Mouse (Mus musculus) cerebellum, adult 18-20 months (tissue): Measurements from ENCODE around the gene Pgm3.
"Not testable (repeated sequence)": the region's sequence is repeated elsewhere in the genome, so short reads cannot be mapped to it uniquely, and the experiment has no call there.

ENCODE experiments used
- DNase-seq, 2 experiments: peaks; one replicate each; pipeline ENCODE4 v3.0.0; 2021

Pgm3 gene

DNA sequence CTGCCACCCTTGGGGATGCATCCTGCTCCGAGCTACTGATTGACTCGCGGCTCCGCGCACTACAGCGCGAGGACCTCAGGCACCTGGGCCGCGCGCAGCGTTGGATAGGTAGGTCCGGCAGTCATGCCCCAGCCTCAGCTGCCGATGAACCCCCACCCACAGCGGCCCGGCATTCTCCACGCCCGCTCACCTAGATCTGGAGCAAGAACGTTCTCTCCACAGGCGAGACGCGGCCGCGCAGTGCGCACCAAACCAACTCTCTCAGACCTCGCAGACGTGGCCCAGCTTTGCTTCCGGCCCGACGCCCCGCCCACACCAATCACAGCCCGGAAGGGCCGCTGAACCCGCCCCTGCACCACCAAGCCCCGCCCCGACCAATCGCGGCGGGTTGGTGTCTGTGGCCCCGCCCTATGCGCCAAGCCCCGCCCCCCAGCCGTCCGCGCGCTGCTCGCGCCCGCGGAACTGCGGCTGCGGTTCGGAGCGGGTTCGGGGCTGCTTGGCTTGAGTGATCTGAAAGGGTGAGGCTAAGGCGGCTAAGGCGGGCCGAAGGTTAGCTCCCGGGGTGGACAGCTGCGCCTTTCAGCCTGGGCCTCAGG is at the start of gene Pgm3, which contains the start of gene Rwdd2a:
Gene Pgm3, minus strand, starts transcription at position 303 of the 596 bp plus-strand sequence.
Gene Rwdd2a, plus strand, starts transcription at position 452 of the 596 bp plus-strand sequence.
- DNase-seq = peak; percentile 97

DNA sequence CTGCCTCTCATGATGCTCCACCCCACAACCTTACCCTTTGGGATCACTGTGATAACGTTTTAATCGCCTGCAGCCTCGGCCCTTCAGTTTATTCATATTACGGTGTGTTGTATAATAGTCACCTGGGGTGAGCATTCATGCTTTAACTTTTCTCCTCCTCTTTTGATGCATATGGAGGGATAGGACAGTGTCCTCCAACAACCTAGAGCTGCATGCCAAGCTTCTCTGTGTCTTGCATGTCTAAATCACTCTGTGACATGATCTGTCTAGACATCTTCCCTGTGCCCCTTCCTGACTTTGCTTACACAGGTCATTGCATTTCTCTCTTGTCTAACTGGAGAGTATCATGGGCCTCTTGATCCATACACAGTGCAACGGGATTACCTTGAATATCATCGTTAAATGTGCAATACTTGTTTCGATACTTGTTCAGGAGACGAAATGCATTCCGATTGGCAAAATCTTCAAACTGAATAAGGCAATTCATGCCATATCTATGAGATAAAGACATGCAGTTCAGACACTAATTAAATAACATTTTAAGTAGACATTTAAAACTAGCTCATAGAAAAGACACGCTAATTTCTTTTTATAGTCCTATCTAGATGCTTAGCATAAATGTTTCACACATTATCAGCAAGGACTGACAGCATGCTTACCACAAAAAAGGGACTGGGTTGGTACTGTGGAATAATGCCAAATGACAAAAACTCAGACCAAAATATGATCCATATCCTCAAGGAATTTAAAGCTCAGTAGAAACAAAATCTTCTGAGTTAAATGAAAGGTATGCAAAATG is 47.9 kb upstream of the Pgm3 start:
- DNase-seq = no peak

DNA sequence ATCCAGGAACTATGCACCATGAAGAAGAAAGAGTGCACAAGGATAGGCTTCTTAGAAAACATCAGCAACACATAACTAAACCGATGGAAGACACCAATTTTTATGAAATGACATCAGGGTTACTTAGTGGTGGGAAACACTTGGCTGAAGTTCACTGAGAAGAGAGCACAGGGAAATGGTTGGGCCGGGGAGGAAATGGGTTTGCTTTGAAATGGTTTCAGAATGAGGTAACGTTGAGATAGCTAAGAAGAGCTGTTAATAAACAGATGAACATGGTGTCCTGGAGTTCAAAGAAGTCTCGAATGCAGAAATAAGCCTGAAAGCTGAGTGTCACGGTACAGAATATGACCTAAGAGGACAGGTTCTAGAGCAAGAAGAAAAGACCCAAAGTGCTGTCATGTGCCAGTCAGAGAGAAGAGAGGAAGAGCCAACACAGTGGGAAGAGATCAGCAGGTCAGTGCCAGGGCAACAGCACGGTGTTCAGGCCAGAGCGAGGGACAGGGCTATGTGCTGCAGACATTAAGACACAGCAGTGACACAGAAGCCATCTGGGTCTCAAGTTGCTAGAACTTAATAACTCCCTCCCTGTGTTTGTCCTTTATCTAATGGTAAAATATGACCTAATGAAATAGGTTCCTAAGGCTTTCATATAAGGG is 46.3 kb upstream of the Pgm3 start:
- no peak for DNase-seq

DNA sequence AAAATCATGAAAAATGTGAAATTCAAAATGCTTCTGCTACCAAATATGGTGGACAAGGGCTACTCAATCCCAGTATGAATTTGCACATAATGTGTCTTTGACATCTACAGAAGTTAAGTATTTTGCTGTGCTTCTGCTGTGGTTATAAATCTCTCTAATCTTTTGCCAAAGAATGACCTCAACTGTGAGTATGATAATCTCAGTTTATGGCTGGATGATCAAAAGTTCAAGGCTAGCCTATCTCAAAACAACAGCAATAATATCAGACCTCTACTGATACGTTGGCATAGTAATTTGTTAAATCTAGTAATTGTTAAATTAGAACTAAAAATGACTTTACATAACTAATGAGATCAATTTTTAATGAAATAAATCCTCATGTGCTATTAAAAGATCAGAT is 44.1 kb upstream of the Pgm3 start:
- no peak for DNase-seq

DNA sequence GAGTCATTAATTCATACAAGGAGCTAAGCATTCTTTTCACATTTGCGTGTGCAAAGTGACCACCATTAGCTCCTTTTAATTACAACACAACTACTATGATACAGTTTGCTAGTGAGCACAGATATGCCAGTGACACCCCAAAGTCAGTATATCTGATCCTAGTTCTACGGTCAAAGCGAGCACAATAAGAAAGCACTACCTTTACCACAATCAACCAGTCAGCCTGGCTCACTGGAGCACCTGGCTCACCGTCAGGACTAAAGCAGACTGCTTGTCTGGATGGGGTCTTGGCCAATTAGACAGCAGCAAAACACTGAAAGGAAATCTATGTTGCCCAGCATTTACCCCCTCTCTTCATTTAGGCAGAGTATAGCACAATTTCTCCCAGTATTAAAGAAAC is 40.4 kb upstream of the Pgm3 start:
- DNase-seq = no peak

DNA sequence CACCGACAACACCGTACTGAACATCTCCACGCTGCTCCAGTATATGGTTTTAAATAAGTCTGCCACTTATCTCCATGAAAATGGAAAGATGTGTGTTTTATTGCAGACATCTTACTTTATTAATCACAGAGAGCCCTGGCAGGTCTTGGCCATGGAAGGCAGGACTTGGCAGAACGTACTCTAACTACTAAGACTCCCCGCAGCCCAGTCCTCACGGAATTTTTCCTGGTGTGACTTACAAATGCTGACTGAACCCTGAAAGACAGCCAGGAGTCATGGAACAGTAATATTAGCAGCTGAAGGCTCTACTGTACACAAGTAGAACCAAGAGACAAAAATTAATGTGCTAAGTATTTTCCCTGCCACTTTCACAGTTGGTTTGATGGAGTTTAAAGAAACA is 34.1 kb upstream of the Pgm3 start:
- no peak for DNase-seq

DNA sequence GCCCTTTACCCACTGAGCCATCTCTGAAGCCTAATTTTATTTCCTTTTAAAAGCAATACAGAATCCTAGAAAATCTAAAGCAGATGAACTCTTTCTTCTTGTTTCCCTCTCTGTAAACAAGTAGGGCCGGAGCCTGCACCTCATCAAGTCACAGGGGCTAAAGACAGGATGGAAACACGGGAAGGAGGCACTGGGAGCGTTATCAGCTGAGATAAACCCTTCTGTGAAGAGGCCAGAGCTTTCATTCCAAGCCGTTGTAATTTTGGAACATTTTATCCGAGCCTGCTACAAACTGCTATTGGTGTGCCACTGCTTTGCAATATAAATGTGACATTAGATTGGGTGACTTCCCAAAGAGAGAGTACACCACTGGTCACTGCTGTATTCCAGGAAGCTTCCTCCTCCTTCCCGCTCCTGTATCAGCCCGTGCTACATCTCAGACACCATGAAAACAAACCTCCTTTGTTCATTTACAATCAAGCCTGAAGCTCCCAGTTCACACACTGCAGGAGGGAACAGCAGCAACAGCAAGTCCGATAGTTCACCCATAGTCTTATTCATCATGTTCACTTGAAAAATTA is 28.2 kb upstream of the Pgm3 start:
- DNase-seq = no peak

DNA sequence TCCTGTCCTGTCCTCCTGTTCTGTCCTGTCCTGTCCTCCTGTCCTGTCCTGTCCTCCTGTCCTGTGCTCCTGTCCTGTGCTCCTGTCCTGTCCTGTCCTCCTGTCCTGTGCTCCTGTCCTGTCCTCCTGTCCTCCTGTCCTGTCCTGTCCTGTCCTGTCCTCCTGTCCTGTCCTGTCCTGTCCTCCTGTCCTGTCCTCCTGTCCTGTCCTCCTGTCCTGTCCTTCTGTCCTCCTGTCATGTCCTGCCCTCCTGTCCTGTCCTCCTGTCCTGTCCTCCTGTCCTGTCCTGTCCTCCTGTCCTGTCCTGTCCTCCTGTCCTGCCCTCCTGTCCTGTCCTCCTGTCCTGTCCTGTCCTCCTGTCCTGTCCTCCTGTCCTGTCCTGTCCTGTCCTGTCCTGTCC is 25.3 kb upstream of the Pgm3 start:
- not testable (repeated sequence) for DNase-seq

DNA sequence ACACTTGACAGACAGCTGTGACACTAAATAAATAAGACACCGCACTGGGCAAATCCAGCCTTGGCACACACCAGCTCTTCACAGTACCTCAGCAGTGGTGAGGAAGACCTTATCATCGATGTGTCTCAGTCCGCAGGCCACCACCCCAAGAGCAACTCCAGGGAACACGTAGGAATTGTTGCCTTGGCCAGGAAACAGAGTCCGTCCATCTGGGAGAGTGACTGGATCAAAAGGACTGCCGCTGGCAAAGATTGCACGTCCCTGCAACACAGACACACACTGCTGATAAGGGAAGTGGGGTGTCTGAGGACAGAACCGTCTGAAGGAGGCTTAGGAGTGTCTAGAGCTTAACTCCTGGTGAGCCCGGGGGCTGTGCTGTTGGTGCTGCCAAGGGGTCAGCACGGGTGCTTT is 22.7 kb upstream of the Pgm3 start:
- DNase-seq = not testable (repeated sequence)

DNA sequence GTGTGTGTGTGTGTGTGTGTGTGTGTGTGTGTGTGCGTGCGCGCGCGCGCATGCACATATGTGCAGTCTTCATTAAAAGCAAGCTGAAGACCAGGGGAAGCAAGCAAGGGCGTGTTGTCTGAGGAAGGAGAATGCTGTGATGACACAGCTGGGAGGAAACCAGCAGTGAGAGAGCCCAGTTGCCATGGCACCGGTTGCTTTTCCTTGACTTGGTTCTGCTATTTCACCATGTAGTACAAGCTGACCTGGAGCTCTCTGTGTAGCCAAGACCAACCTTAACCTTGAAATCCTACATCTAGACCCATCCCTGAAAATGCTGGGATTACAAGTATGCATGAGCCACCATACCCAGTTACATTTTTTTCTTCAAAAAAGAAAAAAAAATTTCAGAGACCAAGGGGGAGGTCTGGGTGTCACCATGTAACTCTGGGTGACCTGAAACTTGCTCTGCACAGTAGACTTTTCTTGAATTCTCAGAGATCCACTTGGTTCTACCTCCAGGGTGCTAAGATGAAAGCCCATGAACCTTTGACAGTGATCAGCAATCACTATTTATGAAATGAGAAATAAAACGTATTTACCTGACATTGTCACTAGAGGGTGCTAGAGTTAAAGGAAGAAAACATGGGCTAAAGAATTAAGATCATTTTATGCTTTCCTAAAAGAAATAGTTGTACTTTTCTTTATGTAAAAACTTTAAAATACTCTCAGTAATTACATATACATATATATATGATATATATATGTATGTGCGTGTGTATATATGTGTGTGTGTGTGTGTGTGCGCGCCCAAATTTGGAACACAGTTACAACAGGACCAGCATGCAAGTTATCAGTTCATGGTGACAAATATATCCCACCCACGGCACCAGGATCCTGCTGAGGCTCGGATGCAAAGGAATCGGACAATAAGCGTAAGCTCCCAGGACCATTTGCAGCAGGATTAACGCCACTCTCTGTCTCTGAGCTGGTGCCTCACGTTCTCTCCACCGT is 21.3 kb upstream of the Pgm3 start:
- DNase-seq = no peak

DNA sequence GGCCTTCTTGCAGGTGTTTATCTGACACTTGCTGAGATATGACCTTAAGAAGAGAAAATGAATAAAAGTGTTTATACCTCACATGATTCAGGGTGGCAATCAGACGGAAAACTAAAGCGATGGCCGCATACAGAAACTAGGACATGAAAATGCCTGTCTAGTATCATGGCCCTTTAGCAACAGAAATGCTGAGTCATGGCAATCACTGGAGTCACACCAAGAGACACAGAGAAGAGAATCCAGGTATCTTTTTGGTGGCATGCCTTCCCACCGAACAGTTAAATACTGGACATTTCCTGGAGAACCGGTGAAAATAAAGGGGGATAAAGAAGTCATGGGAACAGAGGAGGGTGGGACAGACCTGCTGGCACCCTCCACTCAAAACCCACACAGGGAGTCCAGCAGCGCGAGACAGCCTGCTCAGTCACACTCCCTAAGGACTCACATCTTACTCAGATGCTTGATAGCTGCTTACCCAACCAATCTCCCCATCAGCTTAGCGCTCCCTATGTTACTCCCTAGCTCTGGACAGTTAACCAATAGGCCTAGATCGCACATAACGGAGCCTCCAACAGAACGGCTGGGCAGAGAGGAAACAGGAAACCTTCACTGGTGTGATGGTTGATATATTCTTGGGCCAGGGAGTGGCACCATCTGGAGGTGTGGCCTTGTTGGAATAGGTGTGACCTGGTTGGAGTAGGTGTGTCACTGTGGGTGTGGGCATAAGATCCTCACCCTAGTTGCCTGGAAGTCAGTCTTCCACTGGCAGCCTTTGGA is 15.6 kb upstream of the Pgm3 start:
- DNase-seq = no peak

DNA sequence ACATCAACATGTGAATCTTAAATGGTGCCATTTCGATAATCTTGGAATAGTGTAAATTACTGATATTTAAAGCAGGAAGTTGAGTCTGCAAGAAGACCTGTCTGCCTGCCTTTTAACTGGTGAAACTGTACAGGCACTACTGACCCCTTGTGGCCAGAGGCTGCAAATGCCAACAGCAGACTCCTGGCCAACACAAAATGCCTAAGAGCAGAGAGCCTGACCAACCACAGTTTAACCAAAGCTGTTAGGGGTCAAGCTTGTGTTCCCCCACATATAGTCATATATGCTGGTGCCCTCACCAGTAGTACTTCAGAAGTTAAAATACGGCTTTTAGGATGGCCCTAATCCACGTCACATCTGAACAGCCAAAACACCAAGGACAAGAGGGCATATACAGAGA is 12.1 kb upstream of the Pgm3 start:
- peak; percentile 73 to 74 for DNase-seq

DNA sequence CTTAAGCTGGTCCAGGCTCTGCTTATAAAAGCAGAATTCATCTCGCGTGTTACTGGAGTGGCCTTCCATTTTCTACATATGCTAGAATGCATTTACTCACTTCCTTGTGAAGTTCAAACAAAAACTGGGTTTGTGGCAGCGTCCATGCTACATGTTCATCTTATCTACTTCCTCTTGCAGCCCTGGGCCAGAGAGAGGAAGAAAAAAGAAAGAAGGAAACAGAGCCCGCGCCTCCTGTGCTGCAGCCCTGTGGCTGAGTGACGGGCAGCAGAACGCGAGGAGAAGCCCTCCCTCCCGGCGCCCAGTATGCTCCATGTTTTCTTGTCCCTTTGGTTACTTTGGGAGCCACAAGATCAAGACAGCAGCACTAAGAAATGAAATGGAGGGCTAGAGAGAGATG is 8.0 kb upstream of the Pgm3 start:
- DNase-seq = no peak

DNA sequence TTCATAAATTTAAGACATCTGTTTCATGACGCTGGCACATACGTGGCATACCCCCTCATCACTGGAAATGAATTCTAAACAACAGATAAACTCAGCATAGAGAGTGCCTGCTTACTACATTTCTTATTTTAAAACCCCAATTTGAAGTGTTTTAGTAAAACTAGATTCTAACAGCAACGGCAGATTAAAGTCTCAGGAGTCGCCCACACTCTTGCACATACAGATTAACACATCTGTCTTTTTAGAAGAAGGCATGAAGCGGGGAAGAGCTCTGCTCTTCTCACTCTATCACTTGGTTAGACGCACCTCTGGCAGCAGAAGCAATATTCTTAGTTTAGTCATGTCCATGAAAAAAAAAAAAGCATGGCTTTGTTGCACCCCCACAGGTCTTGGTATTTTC is 3.5 kb upstream of the Pgm3 start:
- no peak for DNase-seq

DNA sequence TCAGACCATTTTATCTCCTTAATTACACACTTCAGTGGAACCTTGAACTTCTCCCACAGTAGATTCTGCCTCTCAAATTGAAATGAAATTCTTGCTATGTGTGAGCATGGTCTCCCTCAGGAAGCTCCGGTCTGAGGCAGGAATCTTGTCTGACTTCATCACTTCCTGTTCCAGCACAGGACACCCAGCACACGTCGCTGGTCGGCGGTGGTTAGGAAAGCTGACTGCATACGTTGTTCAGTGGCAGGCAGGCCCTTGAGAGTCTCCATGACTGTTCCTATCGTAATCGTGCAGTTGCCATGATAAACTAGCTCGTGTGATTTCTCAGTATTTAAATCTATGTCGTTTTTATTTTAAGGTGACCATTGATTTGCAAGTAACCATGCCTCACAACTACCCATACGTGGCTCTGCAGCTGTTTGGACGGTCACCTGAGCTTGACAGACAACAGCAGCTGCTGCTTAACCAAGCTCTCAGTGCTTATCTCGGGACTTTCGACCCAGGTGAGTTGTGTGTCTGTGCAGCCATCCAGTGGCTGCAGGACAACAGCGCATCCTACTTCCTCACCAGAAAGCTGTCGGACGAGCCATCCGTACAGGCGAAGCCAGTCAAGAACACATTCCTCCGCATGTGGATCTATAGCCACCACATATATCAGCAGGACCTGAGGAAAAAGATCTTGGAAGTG is 2.1 kb upstream of the Pgm3 start:
- DNase-seq = no peak

DNA sequence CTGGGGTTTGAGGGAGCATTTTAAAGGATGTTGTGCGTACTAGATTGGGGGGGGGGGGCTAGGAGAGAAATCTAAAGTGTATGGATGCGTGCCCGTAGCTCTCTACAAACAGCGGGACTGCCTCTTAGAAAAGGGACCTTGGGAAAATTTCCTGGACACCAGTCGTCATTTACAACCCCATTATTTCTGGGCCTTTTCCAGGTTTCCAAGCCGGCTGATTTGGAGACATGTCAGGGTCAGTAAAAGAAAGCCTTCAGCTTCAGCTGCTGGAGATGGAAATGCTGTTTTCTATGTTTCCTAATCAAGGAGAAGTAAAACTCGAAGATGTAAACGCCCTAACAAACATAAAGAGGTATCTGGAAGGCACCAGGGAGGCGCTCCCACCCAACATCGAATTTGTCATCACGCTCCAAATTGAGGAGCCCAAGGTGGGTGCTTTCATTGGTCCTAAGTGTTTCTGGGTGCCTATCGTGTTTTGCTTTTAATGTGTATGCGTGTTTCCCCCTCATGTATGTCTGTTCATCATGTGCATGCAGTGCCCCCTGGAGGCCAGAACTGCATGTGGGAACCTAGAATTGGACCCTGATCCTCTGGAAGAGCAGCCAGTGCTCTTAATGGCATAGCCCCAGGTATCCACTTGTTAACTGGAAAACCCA is 1.1 kb upstream of the Pgm3 start:
- DNase-seq = peak; percentile 83 to 87

DNA sequence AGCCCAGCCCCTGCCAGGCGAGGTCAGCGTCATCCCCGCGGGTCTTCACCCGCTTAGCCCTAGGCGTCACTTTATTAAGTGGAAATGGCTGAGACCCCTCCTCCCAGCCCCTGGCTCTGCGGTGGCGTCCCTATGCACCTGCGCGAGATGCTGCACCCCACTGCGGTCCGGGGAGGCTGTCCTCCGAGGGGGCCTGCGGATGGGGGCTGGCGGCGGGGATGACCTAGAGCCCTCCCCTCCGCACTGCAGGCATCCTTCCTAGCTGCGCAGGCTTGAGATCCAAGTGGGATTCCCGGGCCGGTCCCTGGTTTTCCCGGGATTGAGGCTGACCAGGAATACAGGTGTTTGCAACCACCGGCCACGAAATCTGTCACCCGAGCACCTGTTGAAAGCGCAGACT is 554 bp upstream of the Pgm3 start:
- DNase-seq = peak; percentile 56 to 65

DNA sequence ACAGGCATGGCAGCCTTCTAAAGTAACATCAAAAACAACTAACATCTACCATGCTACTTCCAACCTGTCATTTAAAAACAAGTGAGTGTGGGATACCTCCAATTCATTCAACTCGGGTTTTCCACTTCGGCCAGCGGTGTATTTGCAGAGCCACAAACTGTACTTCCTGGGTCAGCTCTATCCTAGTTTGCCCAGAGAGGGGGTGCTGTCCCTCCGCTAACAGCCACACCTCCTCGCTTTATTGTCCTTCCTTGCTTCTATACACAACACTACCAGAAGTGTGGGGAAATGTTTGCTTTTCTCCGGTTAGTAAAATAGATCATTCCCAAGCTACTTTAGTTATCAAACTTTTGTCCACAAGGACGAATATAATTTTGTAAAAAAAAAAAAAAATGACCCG is 696 bp downstream of the Pgm3 start:
- no peak for DNase-seq

DNA sequence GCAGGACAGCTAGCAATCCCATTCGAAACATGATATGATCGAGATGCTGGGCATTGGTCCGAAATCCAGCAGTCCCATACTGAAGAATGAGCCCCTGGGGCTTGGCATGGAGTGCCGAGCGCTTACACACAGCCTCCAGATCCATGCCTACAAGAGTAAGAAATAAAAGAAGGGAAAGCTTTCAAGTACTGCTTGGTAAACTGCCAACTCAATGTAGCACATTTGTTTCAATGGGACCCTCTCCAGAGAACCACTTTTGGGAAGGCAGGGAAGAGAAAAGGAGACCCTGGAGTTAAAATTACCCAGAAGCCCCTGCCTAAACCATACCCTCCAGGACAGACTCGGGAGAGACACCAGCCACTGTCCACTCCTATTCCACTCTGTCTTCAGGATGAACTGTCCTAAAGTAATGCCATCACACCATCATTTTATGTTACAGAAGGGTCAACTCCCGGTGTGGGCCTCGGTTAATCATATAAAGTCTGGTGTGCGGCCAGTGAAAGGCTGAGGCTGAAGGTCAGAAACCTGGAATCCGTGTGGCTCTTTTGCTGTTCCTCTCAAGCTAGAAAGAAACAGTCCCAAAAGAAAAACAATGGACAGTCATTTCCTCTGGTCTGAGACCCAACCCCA is 1.3 kb downstream of the Pgm3 start:
- no peak for DNase-seq

DNA sequence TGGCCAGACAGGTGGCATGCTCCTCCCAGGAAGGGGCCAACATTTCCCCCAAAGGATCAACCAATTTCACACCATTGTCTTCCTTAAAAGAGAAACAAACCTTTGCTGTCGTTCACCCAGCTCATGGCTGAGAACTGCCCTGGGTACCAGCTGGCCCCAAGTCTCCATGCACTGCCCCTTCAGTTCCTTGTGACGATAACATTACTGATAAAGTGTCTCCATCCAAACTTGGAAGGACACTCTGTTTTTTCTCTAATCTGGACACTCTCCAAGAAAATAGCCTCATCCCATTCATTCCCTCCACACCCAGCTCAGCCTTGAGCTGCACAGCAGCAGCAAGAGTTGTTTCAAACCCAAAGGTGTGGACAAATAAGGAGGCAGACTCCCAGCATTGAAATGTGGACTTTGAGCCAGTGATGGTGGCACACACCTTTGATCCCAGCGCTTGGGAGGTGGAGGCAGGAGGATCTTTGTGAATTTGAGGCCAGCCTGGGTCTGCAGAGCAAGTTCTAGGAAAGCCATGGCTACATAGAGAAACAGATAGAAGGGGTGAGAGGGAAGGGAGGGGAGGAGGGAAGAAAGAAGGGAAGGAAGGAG is 2.2 kb downstream of the Pgm3 start:
- no peak for DNase-seq
